Mouse (Mus musculus) urinary bladder, postnatal 14 days (tissue): ENCODE results near the gene Smad3.

Experiments
- DNase-seq: peaks from one replicate; pipeline ENCODE4 v3.0.0; 2021; ENCODE audit warnings: low spot score

The Smad3 gene

GRCm38 (mm10) chr9:63720715-63721114, 37.1 kb downstream of the Smad3 start:
- DNase-seq, result peak; percentile 58

- DNase-seq, result no peak
Observed at GRCm38 (mm10) chr9:63719770-63720440, 37.9 kb downstream of the Smad3 start.

- DNase-seq, result peak; percentile 54
Observed at GRCm38 (mm10) chr9:63718735-63719358, 38.9 kb downstream of the Smad3 start.

GRCm38 (mm10) chr9:63718170-63718569, 39.6 kb downstream of the Smad3 start:
- DNase-seq, result no peak

DNA sequence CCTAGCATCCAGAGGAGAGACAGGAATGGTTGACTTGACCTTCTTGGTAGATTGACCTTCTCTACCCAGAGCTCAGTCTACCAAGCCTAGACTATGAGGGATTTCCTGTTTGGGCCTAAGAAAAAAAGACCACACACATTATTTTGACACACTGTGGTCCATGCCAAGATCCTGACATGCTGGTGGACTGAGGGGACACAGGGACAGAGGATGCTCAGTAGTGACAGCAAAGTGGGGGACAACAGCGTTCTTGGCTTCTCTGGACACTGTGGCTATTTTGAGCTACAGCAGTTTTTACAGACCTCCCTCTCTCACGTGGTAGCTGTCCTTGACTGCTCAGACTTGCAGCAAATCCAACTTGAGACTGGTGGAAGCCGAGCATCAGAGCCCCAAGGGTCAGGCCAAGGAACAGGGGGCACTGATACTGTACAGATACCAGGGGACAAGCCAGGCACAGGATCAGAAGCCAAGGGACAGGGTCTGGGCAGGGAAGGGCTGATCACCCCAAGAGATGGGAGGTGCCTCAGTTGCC, 40.3 kb downstream of the Smad3 start:
- no peak for DNase-seq

- peak; percentile 80 for DNase-seq
Observed at GRCm38 (mm10) chr9:63716150-63717138, 41.4 kb downstream of the Smad3 start.

- DNase-seq, result no peak
Observed at GRCm38 (mm10) chr9:63714572-63714971, 43.2 kb downstream of the Smad3 start.

GRCm38 (mm10) chr9:63712838-63713237, 45.0 kb downstream of the Smad3 start:
- DNase-seq, result no peak

DNA sequence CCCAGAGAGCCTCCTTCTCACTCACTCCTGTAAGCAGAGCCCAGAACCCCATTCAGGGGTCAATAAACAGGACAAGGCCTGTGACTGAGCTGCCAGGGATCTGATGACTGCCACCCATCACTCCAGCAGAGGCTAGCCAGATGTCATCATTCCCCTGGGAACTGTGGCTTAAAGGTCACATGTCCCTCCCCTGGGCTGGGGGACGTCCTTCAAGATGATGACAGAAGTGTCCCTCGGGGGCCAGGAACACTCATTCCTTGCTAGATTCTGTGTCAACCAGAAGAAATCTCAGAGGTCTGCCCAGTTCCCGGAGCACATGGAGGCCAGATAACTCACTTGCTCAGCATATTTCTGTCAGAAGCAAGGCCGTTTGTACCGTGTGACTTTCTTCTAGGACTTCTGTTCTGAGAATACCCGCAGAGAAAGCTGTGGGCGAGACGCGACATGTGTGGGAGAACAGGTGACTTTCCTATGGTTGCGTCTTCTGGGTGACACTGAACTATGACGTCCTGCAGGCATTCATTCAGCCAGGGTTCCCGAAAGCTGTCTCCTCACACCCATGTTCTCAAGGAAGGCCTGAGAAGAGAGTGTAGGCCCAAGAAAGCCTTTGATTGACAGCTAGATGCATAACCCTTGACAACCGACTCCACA, 46.1 kb downstream of the Smad3 start:
- DNase-seq, result no peak

DNA sequence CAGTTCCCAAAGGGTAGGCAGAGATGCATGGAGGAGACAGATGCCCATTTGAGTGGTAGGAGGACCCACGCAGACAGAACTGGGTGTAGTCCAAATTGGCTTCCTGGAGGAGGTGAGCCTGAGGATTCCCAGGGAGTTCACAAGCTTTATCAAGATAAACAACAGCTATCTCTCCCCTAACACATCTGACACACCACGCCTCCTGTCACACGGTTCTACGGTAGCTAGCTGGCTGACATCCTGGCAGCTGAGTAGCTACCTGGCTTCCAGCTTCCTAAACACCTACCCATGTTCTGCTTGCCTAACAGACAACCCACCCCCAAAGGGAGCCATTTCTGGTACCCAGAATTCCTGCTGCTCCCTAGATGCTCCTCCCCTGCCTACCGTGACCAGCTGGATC, 47.9 kb downstream of the Smad3 start:
- DNase-seq, result no peak

GRCm38 (mm10) chr9:63709266-63709665, 48.5 kb downstream of the Smad3 start:
- DNase-seq, result no peak

DNA sequence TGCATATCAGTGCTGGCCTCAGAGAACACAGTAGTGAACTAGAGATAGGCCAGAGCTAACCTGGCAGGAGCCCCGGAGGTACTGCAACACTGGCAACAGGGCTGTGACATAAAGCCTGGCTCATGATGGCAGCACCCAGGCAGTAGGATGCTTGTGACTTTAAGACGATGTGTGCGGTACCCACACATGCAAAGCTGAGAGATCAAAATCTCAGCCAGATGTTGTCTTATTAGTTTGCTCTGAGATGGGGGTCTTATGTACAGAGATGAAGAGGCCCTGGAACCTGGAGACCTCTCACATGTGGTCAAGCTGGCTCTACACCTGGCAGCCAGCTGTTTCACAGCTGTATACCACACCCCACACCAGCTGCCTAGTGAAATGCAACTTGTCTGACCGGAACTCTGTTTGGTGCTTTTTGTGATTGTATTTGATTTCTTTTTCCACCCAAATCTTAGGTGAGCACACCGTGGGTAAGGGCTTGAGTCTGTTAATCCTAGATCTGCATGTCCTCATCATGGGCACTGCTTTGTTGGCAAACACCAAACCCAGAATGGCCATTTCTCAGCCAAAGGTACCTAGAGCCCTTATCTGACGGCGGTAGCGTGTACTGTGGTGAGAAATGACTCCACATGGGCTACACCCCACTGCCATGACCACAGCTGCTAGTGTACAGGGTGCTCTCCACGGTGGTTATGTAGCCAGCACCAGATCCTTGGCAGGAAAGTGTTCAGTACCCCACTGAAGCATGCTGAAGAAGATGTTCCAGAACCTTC, 49.8 kb downstream of the Smad3 start:
- DNase-seq, result no peak

DNA sequence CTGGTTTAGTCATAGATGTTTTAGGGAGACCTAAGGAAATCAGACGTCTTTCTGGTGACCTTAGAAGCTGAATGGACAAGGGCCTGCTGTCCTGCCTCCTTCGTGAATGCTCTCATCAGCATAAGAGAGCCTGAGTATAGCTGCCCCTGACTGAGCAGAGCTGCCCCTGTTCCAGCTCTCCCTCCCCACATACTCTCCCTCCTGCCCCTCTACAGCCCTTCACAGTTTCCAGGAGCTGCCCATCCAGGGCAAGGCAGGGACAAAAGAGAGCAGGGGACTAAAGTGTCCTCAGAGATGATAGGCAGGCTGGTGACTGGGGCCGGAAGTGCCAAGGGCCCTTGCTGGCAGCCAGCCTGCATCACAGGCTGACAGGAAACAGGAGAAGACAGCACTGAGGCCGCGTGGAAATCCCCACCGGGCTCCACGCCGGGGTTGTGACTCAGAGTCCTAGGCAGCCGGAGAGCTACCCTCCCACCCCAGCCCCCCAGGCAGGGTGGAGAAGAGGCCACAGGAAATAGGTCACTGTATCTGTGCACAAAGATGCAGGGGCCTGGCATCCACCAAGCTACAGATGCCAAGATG, 51.6 kb downstream of the Smad3 start:
- peak; percentile 76 for DNase-seq

- DNase-seq, result no peak
Observed at GRCm38 (mm10) chr9:63704979-63705751, 52.6 kb downstream of the Smad3 start.

DNA sequence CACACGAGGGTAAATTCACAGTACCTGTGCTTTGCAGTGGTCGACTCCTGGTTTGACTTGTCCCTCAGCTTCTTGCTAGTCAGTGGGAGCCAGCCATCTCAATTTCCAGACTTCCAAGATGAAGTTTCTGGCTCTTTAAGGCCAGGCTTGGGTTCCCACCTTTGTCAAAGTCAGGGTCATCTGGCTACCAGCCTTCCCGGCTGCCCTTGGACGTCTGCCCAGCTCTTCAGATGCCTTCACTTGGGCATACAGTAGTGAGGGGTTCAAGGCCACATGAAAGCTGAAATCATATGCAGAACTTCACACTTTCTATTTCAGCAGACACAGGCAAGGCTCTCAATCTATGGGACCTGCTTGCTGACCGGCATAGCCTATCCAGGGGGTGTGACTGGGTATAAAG, 53.7 kb downstream of the Smad3 start:
- DNase-seq, result no peak

DNA sequence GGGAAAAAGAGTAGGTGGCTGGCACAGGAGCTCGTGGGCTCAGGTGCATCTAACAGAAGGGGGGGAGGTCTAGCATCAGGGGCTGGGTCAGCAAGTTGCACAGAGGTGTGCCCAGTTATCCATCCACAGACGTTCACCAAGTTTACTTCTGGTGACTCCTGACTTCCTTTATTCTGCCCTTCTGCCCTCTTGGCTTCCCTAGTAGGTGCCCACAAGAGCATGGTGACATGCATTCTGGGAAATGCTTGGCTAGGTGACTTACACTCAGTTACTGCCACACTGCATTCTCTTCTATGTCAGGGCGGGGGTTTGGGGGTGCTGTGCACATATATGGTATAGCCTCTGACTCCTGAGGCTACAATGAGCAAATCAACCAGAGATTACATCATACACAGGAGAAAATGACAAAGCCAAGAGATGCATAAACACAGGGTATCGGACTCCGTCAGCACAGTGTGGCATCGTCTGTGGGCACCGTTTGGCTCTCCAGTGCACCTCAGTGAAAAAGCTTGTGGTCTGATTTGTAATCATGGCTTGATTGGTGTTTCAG, 54.5 kb downstream of the Smad3 start:
- no peak for DNase-seq

- no peak for DNase-seq
Observed at GRCm38 (mm10) chr9:63702502-63703013, 55.2 kb downstream of the Smad3 start.

DNA sequence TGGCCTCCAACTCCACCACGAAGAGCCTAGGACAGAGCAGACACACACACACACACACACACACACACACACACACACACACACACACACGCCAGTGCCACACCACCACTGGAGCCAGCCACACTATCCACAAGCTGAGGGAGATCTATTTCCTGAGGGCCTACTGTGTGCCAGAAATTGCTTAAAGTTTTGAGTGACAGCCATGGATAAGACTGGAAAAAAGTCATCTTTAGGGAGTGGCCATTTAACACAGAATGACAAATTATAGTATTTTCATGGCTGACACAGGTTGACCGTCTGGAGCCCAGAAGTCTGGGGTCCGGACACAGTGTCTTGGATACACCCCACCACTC, 55.9 kb downstream of the Smad3 start:
- DNase-seq, result no peak

GRCm38 (mm10) chr9:63701258-63701956, 56.4 kb downstream of the Smad3 start:
- DNase-seq, result no peak
